Mouse (Mus musculus) small intestine, adult 2 months (tissue): ENCODE results near the gene Pou1f1.

Experiments used
- CTCF ChIP-seq: fragments of 200-500 bp; IDR thresholded peaks from 2 replicates; pipeline ENCODE4 v1.5.1; 2012; ENCODE audit warnings: low read depth, mild to moderate bottlenecking, control low read depth, inconsistent platforms, low read length, moderate library complexity, mixed read lengths; ENCODE audit not compliant: insufficient replicate concordance, insufficient read length; ENCODE audit errors: extremely low read depth
- POLR2A ChIP-seq: fragments of 200-500 bp; IDR thresholded peaks from 2 replicates; pipeline ENCODE4 v1.6.1; 2012; ENCODE audit warnings: low read depth, mild to moderate bottlenecking, control low read depth, inconsistent platforms, low read length, moderate library complexity

DNA sequence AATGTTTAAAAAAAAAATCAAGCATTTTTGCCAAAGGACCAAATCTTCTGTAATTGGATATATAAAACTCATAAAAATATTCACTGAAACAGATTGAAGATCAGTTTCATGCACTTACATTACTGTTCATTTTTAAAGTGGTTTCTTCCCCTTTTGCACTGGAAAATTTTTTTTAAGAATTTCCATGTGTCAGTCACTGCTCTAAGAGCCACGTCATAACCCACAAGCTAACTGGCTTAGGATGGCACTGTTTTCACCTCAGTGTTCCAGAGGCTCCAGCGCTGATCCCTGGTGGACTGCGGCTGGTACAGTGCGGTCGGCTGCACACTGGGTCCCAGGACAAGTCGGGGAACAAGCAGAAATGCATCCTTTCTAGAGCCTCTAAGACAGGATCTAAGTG, 34.6 kb upstream of the Pou1f1 start:
- no peak for TF ChIP-seq POLR2A
- TF ChIP-seq CTCF = no peak
